Mouse (Mus musculus) midbrain, embryonic 13.5 days (tissue): ENCODE measurements around the gene Gm43302. TPM values are rescaled to one million over a fixed set of nuclear protein-coding genes. Genes with fewer than 3 reads are reported as not detected.
"Not testable (repeated sequence)": the region's sequence is repeated elsewhere in the genome, so short reads cannot be mapped to it uniquely, and the experiment has no call there.

Experiments
- ATAC-seq: fragments of 200-750 bp; cut with Nextera tagmentation; 2 replicates; pipeline ENCODE4 v1.8.0; 2017; ENCODE audit warnings: mild to moderate bottlenecking, moderate TSS enrichment, moderate library complexity
- H3K27ac ChIP-seq: fragments of 300-500 bp; sonication (generic); 2 replicates; pipeline ENCODE4 v1.5.1; 2015; ENCODE audit warnings: inconsistent platforms, mild to moderate bottlenecking, moderate library complexity
- H3K27me3 ChIP-seq: fragments of 300-500 bp; sonication (generic); 2 replicates; pipeline ENCODE4 v1.6.1; 2015; ENCODE audit warnings: mild to moderate bottlenecking, inconsistent platforms
- H3K36me3 ChIP-seq: fragments of 300-500 bp; sonication (generic); 2 replicates; pipeline ENCODE4 v1.6.1; 2015; ENCODE audit warnings: mild to moderate bottlenecking, inconsistent platforms
- H3K4me1 ChIP-seq: fragments of 300-500 bp; sonication (generic); replicated peaks from 2 replicates; pipeline ENCODE4 v1.6.1; 2015; ENCODE audit warnings: inconsistent platforms
- H3K4me2 ChIP-seq: fragments of 300-500 bp; sonication (generic); replicated peaks from 2 replicates; pipeline ENCODE4 v1.6.1; 2015; ENCODE audit warnings: moderate library complexity, mild to moderate bottlenecking, inconsistent platforms
- H3K4me3 ChIP-seq: fragments of 300-500 bp; sonication (generic); replicated peaks from 2 replicates; pipeline ENCODE4 v1.5.1; 2015; ENCODE audit warnings: mild to moderate bottlenecking, inconsistent platforms
- H3K9ac ChIP-seq: fragments of 300-500 bp; sonication (generic); replicated peaks from 2 replicates; pipeline ENCODE4 v1.6.1; 2015; ENCODE audit warnings: mild to moderate bottlenecking, inconsistent platforms
- H3K9me3 ChIP-seq: fragments of 300-500 bp; sonication (generic); 2 replicates; pipeline ENCODE4 v1.6.1; 2016; ENCODE audit warnings: mild to moderate bottlenecking, inconsistent platforms
- WGBS: fragments of 180-500 bp; shearing (Covaris S2); methylation state at CpG from one replicate; pipeline ENCODE4 v1.1.7; 2015; 5-methylcytosine and 5-hydroxymethylcytosine counted together
- polyA plus RNA-seq: library from polyadenylated mRNA; unstranded; fragments of >200 nt; fragmentation: Nextera tagmentation; extraction: Ambion mirVana; gene quantifications from 2 replicates; pipeline ENCODE4 v1.2.1, GENCODE M21; 2015

Gm43302 gene
- polyA plus RNA-seq, 1 experiment from 2014 or later = not detected

DNA sequence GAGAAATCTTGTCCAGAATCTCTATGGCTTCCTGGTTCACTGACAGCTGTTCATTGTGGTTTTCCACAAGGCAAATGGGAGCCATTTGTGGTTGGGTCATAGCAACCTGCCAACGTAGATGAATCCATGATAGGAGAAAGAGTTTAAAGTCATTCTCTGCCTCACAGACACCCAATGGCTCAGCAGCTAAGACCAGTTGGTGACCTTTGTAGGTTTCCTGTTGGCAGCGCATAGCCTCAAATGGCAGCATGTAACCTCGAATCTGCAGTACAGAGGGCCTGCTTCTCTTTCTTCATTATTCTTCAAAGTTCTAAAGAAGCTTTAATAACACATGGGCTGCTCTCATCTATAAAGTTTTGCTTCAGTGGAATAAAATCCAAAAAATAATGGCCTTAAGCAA lies 2.6 kb downstream of the Gm43302 start:
- not testable (repeated sequence) for H3K4me1 ChIP-seq, H3K27ac ChIP-seq, ATAC-seq, H3K36me3 ChIP-seq, H3K27me3 ChIP-seq, H3K4me2 ChIP-seq, H3K9ac ChIP-seq, H3K4me3 ChIP-seq, H3K9me3 ChIP-seq
- WGBS = 85% methylated on average over 3 of the region's 3 CpGs

DNA sequence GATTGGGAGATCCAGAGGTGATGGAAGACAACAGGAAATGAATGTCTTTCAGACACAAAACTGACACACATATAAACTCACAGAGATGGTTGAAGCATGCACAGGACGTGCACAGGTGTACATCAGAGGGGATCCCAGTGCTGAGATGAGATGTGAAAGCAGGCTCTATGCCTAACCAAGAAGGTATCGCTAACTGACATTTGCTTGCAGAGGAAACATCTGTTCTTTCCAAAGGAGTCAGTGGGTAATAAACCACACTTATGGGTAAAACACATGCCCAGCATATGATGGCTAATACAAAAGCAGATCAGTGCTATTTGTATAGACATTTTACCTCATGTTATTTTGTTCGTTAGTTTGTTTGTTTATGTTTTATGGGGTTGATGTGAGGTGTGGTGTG lies 32.8 kb downstream of the Gm43302 start:
- WGBS = no CpG with 5 or more reads among the region's 3 CpGs
- H3K4me1 ChIP-seq, H3K27me3 ChIP-seq, H3K4me2 ChIP-seq, H3K9ac ChIP-seq, H3K36me3 ChIP-seq, H3K9me3 ChIP-seq, H3K4me3 ChIP-seq, H3K27ac ChIP-seq, ATAC-seq: not testable (repeated sequence)

DNA sequence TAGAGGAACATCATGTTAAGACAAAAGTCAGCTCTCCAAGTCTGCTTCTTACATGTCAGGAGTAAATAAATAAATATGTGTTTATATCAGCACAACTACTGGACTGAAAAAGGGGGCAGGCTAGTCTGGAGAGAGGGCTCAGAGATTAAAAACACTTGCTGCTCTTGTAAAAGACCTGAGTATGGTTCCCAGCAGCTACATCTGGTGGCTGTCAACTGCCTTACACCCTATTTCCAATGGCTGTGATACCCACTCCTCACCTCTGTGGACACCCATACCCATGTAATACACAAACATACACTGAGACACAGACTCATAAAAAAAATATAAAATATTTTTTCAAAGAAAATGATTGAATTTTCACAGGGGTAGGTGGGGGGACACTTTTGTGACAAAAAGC lies 41.0 kb downstream of the Gm43302 start:
- Histone ChIP-seq H3K4me2 (no peak overlapping the region), H3K4me1 (no peaks in the 10 kb centered on the region), H3K9ac (no peak overlapping the region), H3K36me3 (no peaks in the 10 kb centered on the region), H3K9me3 (no peaks in the 10 kb centered on the region), H3K27me3 (no peaks in the 10 kb centered on the region), H3K4me3 (no peak overlapping the region), H3K27ac (no peak overlapping the region)
- no peak for ATAC-seq

DNA sequence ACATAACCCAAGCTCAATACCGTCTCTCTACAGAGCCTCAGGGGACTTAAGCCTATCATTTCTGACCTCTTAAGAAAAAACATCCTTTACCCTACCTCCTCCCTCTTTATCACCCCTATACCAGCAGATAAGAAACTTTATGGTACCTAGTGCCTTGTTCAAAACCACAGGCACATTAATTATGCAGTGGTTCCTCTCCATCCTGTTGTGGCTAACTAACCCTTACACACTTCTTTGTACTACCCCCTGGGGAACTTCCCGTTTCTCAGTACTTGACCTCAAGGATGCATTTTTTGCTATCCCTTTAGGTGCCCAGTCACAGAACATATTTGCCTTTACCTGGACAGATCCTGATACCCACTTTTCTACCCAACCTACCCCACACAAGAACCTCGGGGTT lies 48.8 kb downstream of the Gm43302 start:
- not testable (repeated sequence) for H3K4me2 ChIP-seq, H3K27ac ChIP-seq, ATAC-seq, H3K9ac ChIP-seq, H3K36me3 ChIP-seq, H3K4me1 ChIP-seq, H3K4me3 ChIP-seq, H3K9me3 ChIP-seq, H3K27me3 ChIP-seq
- WGBS = 89% methylated on average over 3 of the region's 3 CpGs

DNA sequence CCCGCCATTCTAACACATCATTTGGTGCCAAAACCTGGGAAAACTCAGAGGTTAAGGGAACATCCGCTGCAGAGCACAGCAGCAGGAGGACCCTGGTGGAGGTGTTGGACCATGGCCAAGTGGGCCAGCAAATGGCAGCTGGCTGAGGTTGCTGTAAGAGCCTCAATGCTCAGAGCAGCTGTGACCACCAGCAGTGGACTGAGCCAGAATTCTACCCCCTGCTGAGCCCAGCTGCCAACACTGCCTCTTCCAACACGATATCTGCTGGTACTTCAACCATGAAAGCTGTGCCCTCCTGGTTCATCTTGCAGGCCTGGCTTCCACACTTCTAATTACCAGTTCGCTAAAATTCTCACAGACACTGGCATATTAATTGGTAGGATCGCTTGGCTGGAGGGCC lies 52.5 kb downstream of the Gm43302 start:
- H3K36me3 ChIP-seq, H3K9me3 ChIP-seq, ATAC-seq, H3K27ac ChIP-seq, H3K4me3 ChIP-seq, H3K4me2 ChIP-seq, H3K4me1 ChIP-seq, H3K9ac ChIP-seq, H3K27me3 ChIP-seq: not testable (repeated sequence)
- 77% methylated on average over 5 of the region's 5 CpGs for WGBS

DNA sequence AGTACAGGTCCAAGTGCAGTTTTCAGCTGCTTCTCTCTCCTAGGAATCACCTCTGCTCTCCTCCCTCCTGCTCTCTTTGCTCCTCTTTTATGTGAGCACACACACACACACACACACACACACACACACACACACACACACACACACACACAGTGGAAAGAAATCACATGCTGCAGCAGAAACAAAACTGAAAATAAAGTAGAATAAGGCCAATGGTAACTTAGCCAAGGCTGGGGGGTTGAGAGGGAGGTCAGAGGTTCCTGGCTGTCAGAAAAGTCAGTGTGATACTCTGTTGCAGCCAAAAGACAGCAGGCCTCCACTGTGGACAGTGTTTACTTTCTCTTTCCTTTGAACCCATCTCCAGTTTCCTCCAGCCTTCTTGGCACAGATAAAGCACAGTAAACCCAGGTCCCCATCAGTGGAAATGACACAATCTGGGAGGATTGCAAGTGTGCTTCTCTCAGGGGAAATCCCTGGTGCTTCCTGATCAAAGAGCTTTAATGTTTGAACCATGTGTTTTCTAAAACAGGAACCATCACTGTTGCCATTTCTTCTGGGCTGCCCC lies 53.9 kb downstream of the Gm43302 start, which contains the start of gene Gbp10:
TSS of gene Gbp10 (minus strand) at position 51 of the 565 bp plus-strand sequence.
- not testable (repeated sequence) for H3K4me2 ChIP-seq, H3K4me1 ChIP-seq, H3K27ac ChIP-seq, H3K36me3 ChIP-seq, H3K4me3 ChIP-seq, H3K9ac ChIP-seq, ATAC-seq, H3K9me3 ChIP-seq, H3K27me3 ChIP-seq

DNA sequence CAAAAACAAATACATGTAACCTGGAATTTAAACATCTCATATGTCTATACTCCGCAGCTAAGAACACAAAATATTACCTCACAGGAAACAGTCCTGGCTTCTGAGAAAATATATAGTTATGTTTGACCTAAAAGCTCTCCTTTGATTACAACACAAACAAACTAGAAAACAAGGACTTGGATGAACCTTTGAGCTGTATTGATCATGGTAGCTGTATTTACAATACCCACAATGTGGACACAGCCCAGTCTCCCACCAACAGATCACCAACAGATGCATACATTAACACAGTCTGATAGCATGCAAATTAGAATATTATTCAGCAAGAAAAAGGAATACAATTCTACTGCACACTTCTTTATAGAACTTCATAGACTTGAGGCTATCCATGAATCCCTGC lies 55.1 kb downstream of the Gm43302 start:
- H3K4me1 ChIP-seq, H3K9me3 ChIP-seq, H3K27me3 ChIP-seq, H3K9ac ChIP-seq, H3K4me2 ChIP-seq, ATAC-seq, H3K36me3 ChIP-seq, H3K27ac ChIP-seq, H3K4me3 ChIP-seq: not testable (repeated sequence)
- WGBS = 94% methylated on average over 1 of the region's 1 CpGs

DNA sequence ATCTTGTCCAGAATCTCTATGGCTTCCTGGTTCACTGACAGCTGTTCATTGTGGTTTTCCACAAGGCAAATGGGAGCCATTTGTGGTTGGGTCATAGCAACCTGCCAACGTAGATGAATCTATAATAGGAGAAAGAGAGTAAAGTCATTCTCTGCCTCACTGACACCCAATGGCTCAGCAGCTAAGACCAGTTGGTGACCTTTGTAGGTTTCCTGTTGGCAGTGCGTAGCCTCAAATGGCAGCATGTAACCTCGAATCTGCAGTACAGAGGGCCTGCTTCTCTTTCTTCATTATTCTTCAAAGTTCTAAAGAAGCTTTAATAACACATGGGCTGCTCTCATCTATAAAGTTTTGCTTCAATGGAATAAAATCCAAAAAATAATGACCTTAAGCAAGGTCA lies 57.5 kb downstream of the Gm43302 start:
- H3K9me3 ChIP-seq, H3K9ac ChIP-seq, H3K4me3 ChIP-seq, H3K4me1 ChIP-seq, H3K27ac ChIP-seq, ATAC-seq, H3K36me3 ChIP-seq, H3K27me3 ChIP-seq, H3K4me2 ChIP-seq: not testable (repeated sequence)
- WGBS = 82% methylated on average over 3 of the region's 3 CpGs

DNA sequence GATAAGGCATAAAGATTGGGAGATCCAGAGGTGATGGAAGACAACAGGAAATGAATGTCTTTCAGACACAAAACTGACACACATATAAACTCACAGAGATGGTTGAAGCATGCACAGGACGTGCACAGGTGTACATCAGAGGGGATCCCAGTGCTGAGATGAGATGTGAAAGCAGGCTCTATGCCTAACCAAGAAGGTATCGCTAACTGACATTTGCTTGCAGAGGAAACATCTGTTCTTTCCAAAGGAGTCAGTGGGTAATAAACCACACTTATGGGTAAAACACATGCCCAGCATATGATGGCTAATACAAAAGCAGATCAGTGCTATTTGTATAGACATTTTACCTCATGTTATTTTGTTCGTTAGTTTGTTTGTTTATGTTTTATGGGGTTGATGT lies 84.5 kb downstream of the Gm43302 start:
- not testable (repeated sequence) for ATAC-seq, H3K4me3 ChIP-seq, H3K27ac ChIP-seq, H3K4me2 ChIP-seq, H3K4me1 ChIP-seq, H3K9me3 ChIP-seq, H3K27me3 ChIP-seq, H3K36me3 ChIP-seq, H3K9ac ChIP-seq
- 83% methylated on average over 1 of the region's 3 CpGs for WGBS

DNA sequence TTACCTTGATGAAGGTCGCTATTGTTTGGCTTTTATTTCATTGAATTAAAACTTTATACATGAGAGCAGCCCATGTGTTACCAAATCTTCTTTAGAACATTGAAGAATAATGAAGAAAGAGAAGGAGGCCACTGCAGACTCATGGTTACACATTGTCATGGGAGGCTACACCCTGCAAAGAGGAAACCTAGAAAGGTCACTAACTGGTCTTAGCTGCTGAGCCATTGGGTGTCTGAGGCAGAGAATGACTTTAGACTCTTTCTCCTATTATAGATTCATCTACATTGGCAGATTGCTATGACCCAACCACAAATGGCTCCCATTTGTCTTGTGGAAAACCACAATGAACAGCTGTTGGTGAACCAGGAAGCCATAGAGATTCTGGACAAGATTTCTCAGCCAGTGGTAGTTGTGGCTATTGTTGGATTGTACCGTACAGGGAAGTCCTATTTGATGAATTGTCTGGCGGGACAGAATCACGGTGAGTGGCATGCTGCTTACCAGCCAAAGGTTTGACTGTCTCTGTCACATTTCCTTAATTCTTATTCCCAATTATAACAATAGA lies 92.6 kb downstream of the Gm43302 start:
- not testable (repeated sequence) for H3K9ac ChIP-seq, H3K27ac ChIP-seq, ATAC-seq, H3K4me1 ChIP-seq, H3K4me2 ChIP-seq, H3K27me3 ChIP-seq, H3K36me3 ChIP-seq, H3K9me3 ChIP-seq, H3K4me3 ChIP-seq
- WGBS = 88% methylated on average over 4 of the region's 4 CpGs

DNA sequence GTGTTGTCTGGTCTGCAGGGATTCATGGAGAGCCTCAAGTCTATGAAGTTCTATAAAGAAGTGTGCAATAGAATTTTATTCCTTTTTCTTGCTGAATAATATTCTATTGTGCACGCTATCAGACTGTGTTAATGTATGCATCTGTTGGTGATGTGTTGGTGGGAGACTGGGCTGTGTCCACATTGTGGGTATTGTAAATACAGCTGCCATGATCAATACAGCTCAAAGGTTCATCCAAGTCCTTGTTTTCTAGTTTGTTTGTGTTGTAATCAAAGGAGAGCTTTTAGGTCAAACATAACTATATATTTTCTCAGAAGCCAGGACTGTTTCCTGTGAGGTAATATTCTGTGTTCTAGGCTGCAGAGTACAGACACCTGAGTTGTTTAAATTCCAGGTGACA lies 94.3 kb downstream of the Gm43302 start:
- WGBS = 86% methylated on average over 1 of the region's 1 CpGs
- H3K36me3 ChIP-seq, H3K4me2 ChIP-seq, H3K4me1 ChIP-seq, H3K9me3 ChIP-seq, H3K9ac ChIP-seq, H3K4me3 ChIP-seq, H3K27me3 ChIP-seq, ATAC-seq, H3K27ac ChIP-seq: not testable (repeated sequence)

DNA sequence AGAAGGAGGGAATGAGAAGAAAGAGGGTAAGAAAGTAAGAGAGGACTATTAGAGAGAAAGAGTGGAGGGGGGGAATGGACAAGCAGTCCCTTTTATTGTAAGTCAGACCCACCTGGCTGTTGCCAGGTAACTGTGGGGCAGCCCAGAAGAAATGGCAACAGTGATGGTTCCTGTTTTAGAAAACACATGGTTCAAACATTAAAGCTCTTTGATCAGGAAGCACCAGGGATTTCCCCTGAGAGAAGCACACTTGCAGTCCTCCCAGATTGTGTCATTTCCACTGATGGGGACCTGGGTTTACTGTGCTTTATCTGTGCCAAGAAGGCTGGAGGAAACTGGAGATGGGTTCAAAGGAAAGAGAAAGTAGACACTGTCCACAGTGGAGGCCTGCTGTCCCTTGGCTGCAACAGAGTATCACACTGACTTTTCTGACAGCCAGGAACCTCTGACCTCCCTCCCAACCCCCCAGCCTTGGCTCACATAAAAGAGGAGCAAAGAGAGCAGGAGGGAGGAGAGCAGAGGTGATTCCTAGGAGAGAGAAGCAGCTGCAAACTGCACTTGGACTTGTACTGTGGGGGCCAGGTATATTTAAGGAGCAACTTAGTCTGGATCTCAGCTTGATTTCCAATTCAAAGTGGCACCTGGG lies 95.5 kb downstream of the Gm43302 start:
- H3K4me1 ChIP-seq, H3K27me3 ChIP-seq, H3K9ac ChIP-seq, H3K4me3 ChIP-seq, H3K36me3 ChIP-seq, ATAC-seq, H3K4me2 ChIP-seq, H3K27ac ChIP-seq, H3K9me3 ChIP-seq: not testable (repeated sequence)

DNA sequence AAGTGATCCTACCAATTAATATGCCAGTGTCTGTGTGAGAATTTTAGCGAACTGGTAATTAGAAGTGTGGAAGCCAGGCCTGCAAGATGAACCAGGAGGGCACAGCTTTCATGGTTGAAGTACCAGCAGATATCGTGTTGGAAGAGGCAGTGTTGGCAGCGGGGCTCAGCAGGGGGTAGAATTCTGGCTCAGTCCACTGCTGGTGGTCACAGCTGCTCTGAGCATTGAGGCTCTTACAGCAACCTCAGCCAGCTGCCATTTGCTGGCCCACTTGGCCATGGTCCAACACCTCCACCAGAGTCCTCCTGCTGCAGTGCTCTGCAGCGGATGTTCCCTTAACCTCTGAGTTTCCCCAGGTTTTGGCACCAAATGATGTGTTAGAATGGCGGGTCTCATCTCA lies 97.2 kb downstream of the Gm43302 start:
- H3K9me3 ChIP-seq, ATAC-seq, H3K9ac ChIP-seq, H3K27ac ChIP-seq, H3K27me3 ChIP-seq, H3K4me3 ChIP-seq, H3K4me1 ChIP-seq, H3K4me2 ChIP-seq, H3K36me3 ChIP-seq: not testable (repeated sequence)
- 87% methylated on average over 5 of the region's 5 CpGs for WGBS
